Mouse (Mus musculus) bone marrow macrophage, adult 2 months (primary cell): Measurements from ENCODE around the gene Tmem26.

Source experiments
- CTCF ChIP-seq: IDR thresholded peaks from 2 replicates; pipeline ENCODE4 v1.5.1; 2012; ENCODE audit warnings: low read depth, mild to moderate bottlenecking, low read length, moderate library complexity
- POLR2A ChIP-seq: IDR thresholded peaks from 2 replicates; pipeline ENCODE4 v1.6.1; 2012; ENCODE audit warnings: mild to moderate bottlenecking, low read depth, low read length, borderline replicate concordance

GRCm38 (mm10) chr10:68784463-68784862 is 61.0 kb downstream of the Tmem26 start:
- no peak for TF ChIP-seq POLR2A
- TF ChIP-seq CTCF = no peak
